ENCODE assay signal across 16 mouse cellular contexts in genomic region chr2:151921068-151921467, GRCm38 (mm10). TPM values are rescaled to one million over a fixed set of nuclear protein-coding genes. Genes with fewer than 3 reads are reported as not detected.
DNase-seq lines count a peak whose midpoint lies in the region; ATAC-seq lines count a peak whose summit lies in the region.
"Had no signal": no experiment of that assay in that cellular context is flagged by ENCODE, and none has a peak within 500 bp of the region (broad histone marks: within the 10 kb centered on the region; RNA-seq: fewer than 3 reads in every experiment).

No protein-coding gene starts in this region.

- no peaks in the 10 kb centered on the region for H3K36me3 ChIP-seq in limb, embryonic 12.5 days
- no peaks in the 10 kb centered on the region for H3K36me3 ChIP-seq in limb, embryonic 10.5 days
- no peaks in the 10 kb centered on the region for H3K36me3 ChIP-seq in embryonic facial prominence, embryonic 10.5 days (replicated peaks)
- H3K36me3 ChIP-seq in limb, embryonic 15.5 days = no peaks in the 10 kb centered on the region
- H3K36me3 ChIP-seq: forebrain, embryonic 12.5 days; heart, embryonic 12.5 days; hindbrain, embryonic 10.5 days had no signal

- no peaks in the 10 kb centered on the region for H3K9me3 ChIP-seq in limb, embryonic 12.5 days
- no peaks in the 10 kb centered on the region for H3K9me3 ChIP-seq in limb, embryonic 10.5 days (replicated peaks)
- H3K9me3 ChIP-seq in embryonic facial prominence, embryonic 10.5 days = no peaks in the 10 kb centered on the region
- H3K9me3 ChIP-seq in limb, embryonic 15.5 days = no peaks in the 10 kb centered on the region
- H3K9me3 ChIP-seq: forebrain, embryonic 12.5 days; heart, embryonic 12.5 days; hindbrain, embryonic 10.5 days had no signal

- H3K27ac ChIP-seq in limb, embryonic 12.5 days = 0 out of 2 replicates have a peak overlapping the region, but pooled peaks have one; percentile 12
- H3K27ac ChIP-seq in limb, embryonic 10.5 days = no peak overlapping the region
- H3K27ac ChIP-seq in embryonic facial prominence, embryonic 10.5 days (replicated peaks) = peak overlapping the region; percentile 72
- 0 out of 2 replicates have a peak overlapping the region, but pooled peaks have one; percentile 8 for H3K27ac ChIP-seq in limb, embryonic 15.5 days
- H3K27ac ChIP-seq: forebrain, embryonic 12.5 days; gastrocnemius, adult 2 months; hindbrain, embryonic 10.5 days; hindbrain, embryonic 14.5 days had no signal

- DNase-seq in limb, embryonic 10.5 days (ENCODE audit: low spot score) = no peak
- DNase-seq in MN1 (ENCODE audit: low spot score) = peak; percentile 52
- DNase-seq in embryonic facial prominence, embryonic 10.5 days (ENCODE audit: low spot score) = peak; percentile 34
- no peak for DNase-seq in urinary bladder, postnatal 36 days (ENCODE audit: low spot score in 2 of 2)
- DNase-seq: adrenal gland, adult 8-10 months; cerebellum, adult 11 months; cerebellum, adult 8-10 months; cerebellum, postnatal 25 days; forebrain, postnatal 0 days had no signal

- no peak overlapping the region for H3K4me3 ChIP-seq in limb, embryonic 12.5 days (replicated peaks)
- H3K4me3 ChIP-seq in limb, embryonic 10.5 days = no peak overlapping the region
- no peak overlapping the region for H3K4me3 ChIP-seq in embryonic facial prominence, embryonic 10.5 days
- no peak overlapping the region for H3K4me3 ChIP-seq in limb, embryonic 15.5 days
- H3K4me3 ChIP-seq: forebrain, embryonic 12.5 days; gastrocnemius, adult 2 months; heart, embryonic 12.5 days; hindbrain, embryonic 10.5 days had no signal

- no peak overlapping the region for H3K9ac ChIP-seq in limb, embryonic 12.5 days (replicated peaks)
- no peak overlapping the region for H3K9ac ChIP-seq in limb, embryonic 15.5 days
- H3K9ac ChIP-seq: forebrain, embryonic 12.5 days; forebrain, postnatal 0 days; heart, embryonic 12.5 days; hindbrain, embryonic 14.5 days had no signal

- WGBS in limb, embryonic 12.5 days = 56% methylated on average over 8 of the region's 8 CpGs
- WGBS in limb, embryonic 10.5 days = 68% methylated on average over 8 of the region's 8 CpGs
- 54% methylated on average over 8 of the region's 8 CpGs for WGBS in embryonic facial prominence, embryonic 10.5 days
- 51% methylated on average over 8 of the region's 8 CpGs for WGBS in limb, embryonic 15.5 days

- no peak for ATAC-seq in limb, embryonic 12.5 days (ENCODE audit: insufficient number of reproducible peaks, insufficient read depth, low FRiP score, low TSS enrichment, low read depth)
- no peak for ATAC-seq in limb, embryonic 15.5 days (ENCODE audit: insufficient number of reproducible peaks, low FRiP score, low TSS enrichment, low read depth)
- ATAC-seq: forebrain, postnatal 0 days had no signal

- H3K4me1 ChIP-seq in limb, embryonic 12.5 days (replicated peaks) = peaks cover 31% of the 10 kb centered on the region
- peaks cover 56% of the 10 kb centered on the region for H3K4me1 ChIP-seq in limb, embryonic 10.5 days
- peaks cover 56% of the 10 kb centered on the region for H3K4me1 ChIP-seq in embryonic facial prominence, embryonic 10.5 days
- peaks cover 31% of the 10 kb centered on the region for H3K4me1 ChIP-seq in limb, embryonic 15.5 days

- H3K4me2 ChIP-seq in limb, embryonic 12.5 days = no peak overlapping the region
- H3K4me2 ChIP-seq in limb, embryonic 15.5 days = no peak overlapping the region
- H3K4me2 ChIP-seq: forebrain, embryonic 12.5 days; heart, embryonic 12.5 days; hindbrain, embryonic 14.5 days had no signal

- H3K27me3 ChIP-seq in limb, embryonic 12.5 days = 0 out of 2 replicates have a peak, but pooled peaks cover 2% of the 10 kb centered on the region
- H3K27me3 ChIP-seq in limb, embryonic 10.5 days (ENCODE audit: low read depth, poor library complexity, severe bottlenecking) = 0 out of 2 replicates have a peak, but pooled peaks cover 4% of the 10 kb centered on the region
- peaks cover 3% of the 10 kb centered on the region; the same call in 1 of the 2 replicates for H3K27me3 ChIP-seq in embryonic facial prominence, embryonic 10.5 days (replicated peaks; ENCODE audit: low read depth, poor library complexity, severe bottlenecking)
- H3K27me3 ChIP-seq in limb, embryonic 15.5 days = no peaks in the 10 kb centered on the region

RNA-seq across cellular contexts. Expression of gene Angpt4, which starts 10.1 kb away (rescaled TPM):
- 0.11 and 0.26 TPM in 2 replicates for polyA plus RNA-seq in limb, embryonic 12.5 days (2016; fragmentation: Nextera tagmentation; extraction: Ambion mirVana)
- polyA plus RNA-seq in limb, embryonic 10.5 days (2016; fragmentation: Nextera tagmentation; extraction: Ambion mirVana) = 0.46 and 0.48 TPM in 2 replicates
- polyA plus RNA-seq in embryonic facial prominence, embryonic 10.5 days (2016; fragmentation: Nextera tagmentation; extraction: Ambion mirVana) = 0.27 and 0.73 TPM in 2 replicates
- 0.60 and 0.68 TPM in 2 replicates for polyA plus RNA-seq in limb, embryonic 15.5 days (2015; fragmentation: Nextera tagmentation; extraction: Ambion mirVana)

RNA-seq across cellular contexts. Expression of gene Fam110a, which starts 59.0 kb away (rescaled TPM):
- polyA plus RNA-seq in limb, embryonic 12.5 days (2016; fragmentation: Nextera tagmentation; extraction: Ambion mirVana) = 29.3 and 31.7 TPM in 2 replicates
- 35.0 and 37.9 TPM in 2 replicates for polyA plus RNA-seq in limb, embryonic 10.5 days (2016; fragmentation: Nextera tagmentation; extraction: Ambion mirVana)
- 48.4 and 55.0 TPM in 2 replicates for polyA plus RNA-seq in embryonic facial prominence, embryonic 10.5 days (2016; fragmentation: Nextera tagmentation; extraction: Ambion mirVana)
- 23.3 and 23.4 TPM in 2 replicates for polyA plus RNA-seq in limb, embryonic 15.5 days (2015; fragmentation: Nextera tagmentation; extraction: Ambion mirVana)

Comparison
In these comparisons a context has a peak if more than half of its experiments do, and no peak if none do; other contexts are left out.
1. DNase-seq: peak in MN1 (single experiment) and embryonic facial prominence, embryonic 10.5 days (single experiment); none in limb, embryonic 10.5 days (single experiment) and urinary bladder, postnatal 36 days (0 of 2).